Mouse (Mus musculus): ENCODE results near the gene AW011738. TPM values are rescaled to one million over a fixed set of nuclear protein-coding genes. Genes with fewer than 3 reads are reported as not detected.

Gene AW011738
- polyA plus RNA-seq, 1 experiment, result 1.8 TPM

- Histone ChIP-seq H3K4me1 (ENCODE audit: control insufficient read depth, insufficient read depth, insufficient read length, low read length) (peaks cover 4% of the 10 kb centered on the region; the same call in 1 of the 2 replicates), H3K36me3 (ENCODE audit: control insufficient read depth, insufficient read depth, low read length) (peaks cover 9% of the 10 kb centered on the region; the same call in 1 of the 2 replicates), H3K4me3 (ENCODE audit: low read depth, low read length) (no peak overlapping the region), H3K27ac (ENCODE audit: insufficient read depth, low read depth, low read length) (no peak overlapping the region), H3K27me3 (ENCODE audit: control insufficient read depth, insufficient read depth, low read length) (no peaks in the 10 kb centered on the region)
- WGBS, result 86% methylated on average over 5 of the region's 5 CpGs
- TF ChIP-seq CTCF (IDR thresholded peaks at IDR 0.05; ENCODE audit: extremely low read depth, insufficient read length, insufficient replicate concordance, low read depth, low read length) (no peak), POLR2A (IDR thresholded peaks at IDR 0.05; ENCODE audit: low read depth, low read length) (no peak)
Measured at GRCm38 (mm10) chr4:156183747-156184146, 19.4 kb upstream of the AW011738 start.

DNA sequence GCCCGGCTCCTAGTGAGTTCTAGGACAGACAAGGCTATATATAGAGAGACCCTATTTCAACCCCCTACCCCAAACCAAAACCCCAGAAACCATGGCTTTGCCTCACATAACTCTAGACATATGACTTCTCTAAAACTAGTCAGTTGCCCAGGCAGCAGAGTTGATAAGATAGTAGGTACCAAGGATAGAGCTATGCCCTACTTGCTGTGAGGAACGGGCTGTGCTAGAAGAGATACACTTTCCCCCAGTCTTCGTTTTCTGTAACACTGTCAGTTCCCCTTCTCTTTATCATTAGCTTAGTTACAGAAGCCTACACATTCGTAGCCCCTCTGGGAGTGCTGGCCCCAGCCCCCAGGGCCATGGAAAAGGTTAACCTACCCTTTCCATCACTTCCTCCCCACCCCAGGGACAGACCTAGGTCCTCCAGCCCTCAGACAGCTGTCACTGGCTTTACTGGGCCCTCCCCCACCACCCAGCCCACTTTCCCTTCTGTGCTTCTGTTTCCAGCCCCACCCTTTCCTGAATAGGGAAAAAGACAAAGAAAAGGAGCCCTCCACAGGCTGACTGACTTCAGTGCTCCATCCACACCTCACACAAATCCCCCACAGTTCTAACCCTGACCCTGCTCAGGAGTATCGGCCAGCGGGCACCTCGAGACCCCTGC, 18.7 kb upstream of the AW011738 start:
- Histone ChIP-seq H3K36me3 (ENCODE audit: control insufficient read depth, insufficient read depth, low read length) (peaks cover 6% of the 10 kb centered on the region; the same call in 1 of the 2 replicates), H3K27ac (ENCODE audit: insufficient read depth, low read depth, low read length) (no peak overlapping the region), H3K4me3 (ENCODE audit: low read depth, low read length) (no peak overlapping the region), H3K27me3 (ENCODE audit: control insufficient read depth, insufficient read depth, low read length) (no peaks in the 10 kb centered on the region), H3K4me1 (ENCODE audit: control insufficient read depth, insufficient read depth, insufficient read length, low read length) (peaks cover 11% of the 10 kb centered on the region; the same call in 1 of the 2 replicates)
- 89% methylated on average over 7 of the region's 7 CpGs for WGBS
- TF ChIP-seq POLR2A (IDR thresholded peaks at IDR 0.05; ENCODE audit: low read depth, low read length) (no peak), CTCF (IDR thresholded peaks at IDR 0.05; ENCODE audit: extremely low read depth, insufficient read length, insufficient replicate concordance, low read depth, low read length) (no peak)

DNA sequence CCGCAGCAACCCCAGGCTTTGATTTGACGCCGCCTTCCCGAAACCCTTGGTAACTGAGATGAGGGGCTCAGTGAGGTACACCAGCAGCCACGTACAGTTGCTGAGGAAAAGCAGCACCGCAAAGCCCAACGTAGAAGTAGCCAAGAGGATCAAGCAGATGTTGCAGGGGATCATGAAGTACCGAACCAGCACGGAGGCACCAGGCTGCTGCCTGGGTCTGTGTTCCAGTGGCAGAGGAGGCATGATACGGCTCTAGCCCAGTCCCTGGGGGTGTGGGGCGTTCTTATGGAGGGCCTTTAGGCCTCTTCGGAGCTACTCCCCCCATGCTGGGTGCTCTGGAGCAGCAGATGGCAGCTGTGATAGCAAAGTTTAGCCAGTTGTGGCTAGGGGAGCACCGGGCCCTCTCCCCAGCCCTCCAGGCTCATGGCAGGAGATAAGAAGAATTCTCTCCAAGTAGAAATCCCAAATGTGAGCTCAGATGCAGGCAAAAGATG, 17.6 kb upstream of the AW011738 start:
- Histone ChIP-seq H3K27ac (ENCODE audit: insufficient read depth, low read depth, low read length) (no peak overlapping the region), H3K4me3 (ENCODE audit: low read depth, low read length) (no peak overlapping the region), H3K36me3 (ENCODE audit: control insufficient read depth, insufficient read depth, low read length) (peaks cover 13% of the 10 kb centered on the region), H3K4me1 (ENCODE audit: control insufficient read depth, insufficient read depth, insufficient read length, low read length) (peaks cover 18% of the 10 kb centered on the region; the same call in 1 of the 2 replicates), H3K27me3 (ENCODE audit: control insufficient read depth, insufficient read depth, low read length) (no peaks in the 10 kb centered on the region)
- 93% methylated on average over 13 of the region's 13 CpGs for WGBS
- TF ChIP-seq POLR2A (IDR thresholded peaks at IDR 0.05; ENCODE audit: low read depth, low read length) (no peak), CTCF (IDR thresholded peaks at IDR 0.05; ENCODE audit: extremely low read depth, insufficient read length, insufficient replicate concordance, low read depth, low read length) (no peak)

DNA sequence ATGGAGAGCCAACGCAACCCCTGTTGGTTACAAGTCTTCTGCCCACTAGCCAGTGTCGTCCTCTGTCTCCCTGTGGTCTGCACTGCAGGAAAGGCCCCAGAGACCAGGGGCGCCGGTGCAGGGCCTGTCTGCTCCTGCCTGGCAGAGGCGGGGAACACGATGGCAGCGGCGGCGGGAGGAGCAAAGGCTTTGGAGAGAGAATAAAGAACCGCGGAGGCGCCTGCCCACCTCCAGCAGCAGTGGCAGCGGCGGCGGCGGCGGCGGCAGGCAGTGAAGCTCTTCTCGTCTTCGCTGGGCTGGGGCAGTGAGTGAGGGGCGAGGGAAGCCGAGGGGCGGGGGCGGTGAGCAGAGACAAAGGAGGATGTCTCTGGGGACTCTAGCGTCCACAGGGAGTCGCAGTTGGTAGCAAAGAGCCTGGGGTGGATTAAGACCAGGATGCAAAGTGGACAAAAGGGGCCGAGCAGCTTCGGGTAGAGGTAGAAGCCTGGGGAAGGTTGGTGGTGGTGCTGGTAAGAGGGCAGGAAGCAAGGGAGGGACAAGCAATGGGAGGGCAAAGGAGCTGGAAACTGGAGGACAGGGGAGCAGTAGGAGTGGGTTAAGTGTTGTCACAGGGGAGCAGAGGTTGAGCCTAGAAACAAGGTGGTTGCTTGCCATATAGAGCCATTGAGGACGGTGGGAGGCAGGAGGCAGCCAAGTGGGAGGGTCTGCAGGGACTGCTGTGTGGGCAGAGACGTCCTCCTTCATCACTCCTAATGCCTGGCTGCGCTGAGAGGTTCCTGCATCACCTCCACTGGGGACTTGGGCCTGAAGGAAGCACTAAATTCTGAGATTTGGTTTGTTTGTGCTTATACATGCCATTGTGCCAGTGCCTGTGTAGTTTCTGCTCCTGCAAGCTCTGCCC, 16.9 kb upstream of the AW011738 start:
- Histone ChIP-seq H3K36me3 (ENCODE audit: control insufficient read depth, insufficient read depth, low read length) (peaks cover 15% of the 10 kb centered on the region), H3K27me3 (ENCODE audit: control insufficient read depth, insufficient read depth, low read length) (no peaks in the 10 kb centered on the region), H3K4me3 (ENCODE audit: low read depth, low read length) (no peak overlapping the region), H3K4me1 (ENCODE audit: control insufficient read depth, insufficient read depth, insufficient read length, low read length) (peaks cover 24% of the 10 kb centered on the region; the same call in 1 of the 2 replicates), H3K27ac (ENCODE audit: insufficient read depth, low read depth, low read length) (no peak overlapping the region)
- WGBS, result 72% methylated on average over 31 of the region's 31 CpGs
- TF ChIP-seq CTCF (IDR thresholded peaks at IDR 0.05; ENCODE audit: extremely low read depth, insufficient read length, insufficient replicate concordance, low read depth, low read length) (no peak), POLR2A (IDR thresholded peaks at IDR 0.05; ENCODE audit: low read depth, low read length) (no peak)

DNA sequence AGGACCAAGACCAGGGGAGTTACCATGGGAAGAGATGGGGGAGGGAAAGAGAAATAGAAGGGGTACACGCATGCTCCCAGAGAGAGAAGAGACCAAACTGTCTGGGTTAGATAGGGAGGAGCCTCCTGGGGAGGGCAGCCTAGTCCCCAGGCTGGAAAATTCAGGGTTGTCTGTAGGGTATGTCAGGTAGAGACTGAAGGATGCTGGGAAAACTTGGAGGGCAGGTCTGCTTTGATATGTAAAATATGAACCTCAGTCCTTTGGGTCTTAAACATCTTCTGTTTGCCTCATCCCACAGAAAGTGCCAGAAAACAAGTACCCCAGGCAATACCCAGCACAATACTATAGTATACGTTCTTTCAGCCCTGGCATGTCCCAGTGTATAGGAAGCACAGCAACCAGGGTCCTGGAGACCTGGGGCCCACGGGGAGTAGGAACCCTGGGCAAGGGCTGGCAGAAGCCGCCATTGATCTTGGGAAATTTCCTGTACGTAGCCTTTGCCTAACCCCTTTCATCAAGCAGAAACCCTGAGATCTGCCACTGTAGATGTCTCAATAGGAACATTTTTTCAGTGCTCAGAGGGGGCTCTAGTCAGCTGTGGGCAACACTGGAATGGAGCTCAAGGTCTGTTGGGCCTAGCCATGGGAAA, 14.8 kb upstream of the AW011738 start:
- TF ChIP-seq CTCF (IDR thresholded peaks at IDR 0.05; ENCODE audit: extremely low read depth, insufficient read length, insufficient replicate concordance, low read depth, low read length) (no peak), POLR2A (IDR thresholded peaks at IDR 0.05; ENCODE audit: low read depth, low read length) (no peak)
- Histone ChIP-seq H3K36me3 (ENCODE audit: control insufficient read depth, insufficient read depth, low read length) (peaks cover 13% of the 10 kb centered on the region), H3K27me3 (ENCODE audit: control insufficient read depth, insufficient read depth, low read length) (no peaks in the 10 kb centered on the region), H3K4me1 (ENCODE audit: control insufficient read depth, insufficient read depth, insufficient read length, low read length) (peaks cover 31% of the 10 kb centered on the region; the same call in 1 of the 2 replicates), H3K27ac (ENCODE audit: insufficient read depth, low read depth, low read length) (no peak overlapping the region), H3K4me3 (ENCODE audit: low read depth, low read length) (no peak overlapping the region)
- WGBS, result 90% methylated on average over 5 of the region's 5 CpGs

DNA sequence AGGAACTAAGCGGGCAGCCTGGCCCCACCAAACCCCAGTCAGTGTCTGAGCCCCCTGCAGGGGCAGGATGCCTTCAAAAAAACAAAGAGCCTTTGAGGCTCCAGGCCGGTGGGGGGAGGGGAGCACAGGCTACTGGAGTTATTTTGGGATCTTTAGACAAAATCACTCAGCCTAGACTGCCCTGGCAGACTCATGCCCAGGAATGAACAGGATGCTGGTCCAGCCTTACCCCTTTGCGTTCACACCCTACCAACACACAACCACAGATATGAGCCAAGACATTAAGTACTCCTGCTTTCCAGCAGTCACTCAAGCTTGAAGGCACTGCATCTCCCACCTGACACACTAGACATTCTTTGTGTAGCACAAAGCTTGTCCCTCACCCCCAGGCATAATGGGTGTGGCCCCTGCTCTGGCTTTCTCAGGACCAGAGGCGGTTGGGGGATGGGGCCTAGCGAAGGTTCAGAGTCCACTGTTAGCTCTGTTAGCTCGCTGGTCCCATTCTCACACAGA, 14.2 kb upstream of the AW011738 start:
- peaks cover 13% of the 10 kb centered on the region for H3K36me3 ChIP-seq (ENCODE audit: control insufficient read depth, insufficient read depth, low read length)
- H3K27me3 ChIP-seq (ENCODE audit: control insufficient read depth, insufficient read depth, low read length), result no peaks in the 10 kb centered on the region
- peaks cover 37% of the 10 kb centered on the region; the same call in 1 of the 2 replicates for H3K4me1 ChIP-seq (ENCODE audit: control insufficient read depth, insufficient read depth, insufficient read length, low read length)
- WGBS, result 44% methylated on average over 6 of the region's 6 CpGs
- 0 out of 2 replicates have a peak overlapping the region, but pooled peaks have one; percentile 8 for H3K27ac ChIP-seq (ENCODE audit: insufficient read depth, low read depth, low read length)
- no peak for TF ChIP-seq POLR2A (IDR thresholded peaks at IDR 0.05; ENCODE audit: low read depth, low read length)
- no peak for TF ChIP-seq CTCF (IDR thresholded peaks at IDR 0.05; ENCODE audit: extremely low read depth, insufficient read length, insufficient replicate concordance, low read depth, low read length)
- no peak overlapping the region for H3K4me3 ChIP-seq (ENCODE audit: low read depth, low read length)

All from small intestine, adult 2 months (tissue).